ENCODE assay signal across 16 mouse cellular contexts in the genomic region with DNA sequence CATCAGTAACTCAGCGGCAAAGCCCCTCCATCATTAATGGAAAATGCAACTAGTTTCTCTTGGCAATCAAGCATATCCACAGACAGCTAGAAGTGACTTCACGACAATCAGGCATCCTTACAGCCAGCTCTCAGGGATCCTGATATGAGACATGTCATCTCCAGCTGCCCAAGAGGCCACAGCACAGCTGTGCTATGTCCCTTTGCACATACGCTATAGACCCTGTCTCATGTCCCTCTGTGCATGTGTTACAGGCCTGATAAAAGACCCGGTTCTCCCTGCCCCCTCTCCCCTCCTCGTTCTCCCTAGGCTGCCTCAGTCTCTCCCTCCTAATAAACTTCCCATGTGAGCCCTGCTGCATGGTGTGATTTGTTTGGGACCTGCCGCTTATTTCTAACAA.
"Had no signal": no experiment of that assay in that cellular context is flagged by ENCODE, and none has a peak within 500 bp of the region (broad histone marks: within the 10 kb centered on the region; RNA-seq: fewer than 3 reads in every experiment).

No protein-coding gene starts in this region.

- H3K4me3 ChIP-seq: neural tube, embryonic 13.5 days; neural tube, embryonic 15.5 days; stomach, embryonic 15.5 days had no signal

- H3K4me1 ChIP-seq: neural tube, embryonic 13.5 days; neural tube, embryonic 15.5 days; stomach, embryonic 15.5 days had no signal

- H3K27ac ChIP-seq: neural tube, embryonic 13.5 days; neural tube, embryonic 15.5 days; stomach, embryonic 15.5 days; stomach, postnatal 0 days had no signal

- DNase-seq: retina, postnatal 1 day; right cerebral cortex, adult 18-20 months; right cerebral cortex, postnatal 14 days; right cerebral cortex, postnatal 25 days; right cerebral cortex, postnatal 4 days; spleen, adult 18-20 months; thymus, adult 18-20 months; thymus, adult 2 months; thymus, postnatal 14 days; thymus, postnatal 25 days; thymus, postnatal 36 days; thymus, postnatal 4 days had no signal

- H3K36me3 ChIP-seq: neural tube, embryonic 13.5 days; neural tube, embryonic 15.5 days; stomach, embryonic 15.5 days had no signal

- H3K9me3 ChIP-seq: neural tube, embryonic 13.5 days; neural tube, embryonic 15.5 days; stomach, embryonic 15.5 days had no signal

- H3K27me3 ChIP-seq: neural tube, embryonic 13.5 days; neural tube, embryonic 15.5 days; stomach, embryonic 15.5 days had no signal

- H3K4me2 ChIP-seq: neural tube, embryonic 13.5 days; neural tube, embryonic 15.5 days; stomach, embryonic 15.5 days had no signal

- H3K9ac ChIP-seq: neural tube, embryonic 13.5 days; neural tube, embryonic 15.5 days; stomach, embryonic 15.5 days had no signal
